Comparison of ENCODE assay signal across 9 mouse cellular contexts in the genomic region with DNA sequence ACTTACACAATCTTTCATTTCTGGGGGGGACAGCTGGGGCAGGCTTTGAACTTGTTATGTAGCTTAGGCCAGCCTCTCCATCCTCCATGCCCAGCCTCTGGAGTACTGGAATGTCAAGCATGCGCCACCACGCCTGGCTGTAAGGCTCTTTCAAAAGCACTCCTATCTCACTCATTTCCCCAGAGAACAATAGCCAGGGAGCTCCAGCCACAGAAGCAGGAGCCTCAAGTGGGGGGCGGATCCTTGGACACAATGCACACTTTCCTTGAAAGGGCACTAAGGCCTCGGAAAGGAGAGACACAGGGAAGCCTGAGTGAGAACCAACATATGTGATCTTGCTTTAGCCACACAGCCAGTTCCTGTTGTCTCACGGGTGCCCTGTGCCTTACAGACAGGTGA.
A peak's percentile ranks its signal among the peaks of the same experiment; 100 is the strongest.
DNase-seq lines count a peak whose midpoint lies in the region; ATAC-seq and TF ChIP-seq lines count a peak whose summit lies in the region.
"Had no signal": no experiment of that assay in that cellular context is flagged by ENCODE, and none has a peak within 500 bp of the region (broad histone marks: within the 10 kb centered on the region; RNA-seq: fewer than 3 reads in every experiment).

No protein-coding gene starts in this region.

- no peak for TF ChIP-seq CTCF in intestine, postnatal 0 days (IDR thresholded peaks at IDR 0.05; ENCODE audit: low read depth)
- TF ChIP-seq CTCF in gastrocnemius, adult 2 months (IDR thresholded peaks at IDR 0.05) = no peak

- no peak overlapping the region; the same call in 1 of the 2 replicates for H3K9ac ChIP-seq in intestine, embryonic 15.5 days
- no peak overlapping the region for H3K9ac ChIP-seq in intestine, postnatal 0 days (ENCODE audit: low read depth, low read length)
- 0 out of 2 replicates have a peak overlapping the region, but pooled peaks have one; percentile 31 for H3K9ac ChIP-seq in neural tube, embryonic 13.5 days

- H3K4me3 ChIP-seq in intestine, embryonic 15.5 days (replicated peaks) = no peak overlapping the region
- H3K4me3 ChIP-seq in intestine, postnatal 0 days (ENCODE audit: low read depth, low read length) = no peak overlapping the region
- no peak overlapping the region for H3K4me3 ChIP-seq in neural tube, embryonic 13.5 days
- H3K4me3 ChIP-seq in gastrocnemius, adult 2 months = no peak overlapping the region

- H3K4me1 ChIP-seq in intestine, embryonic 15.5 days (replicated peaks) = peaks cover 8% of the 10 kb centered on the region; the same call in 1 of the 2 replicates
- no peaks in the 10 kb centered on the region for H3K4me1 ChIP-seq in intestine, postnatal 0 days (replicated peaks; ENCODE audit: control insufficient read depth, insufficient read depth, low read length)
- H3K4me1 ChIP-seq in neural tube, embryonic 13.5 days (replicated peaks) = peaks cover 50% of the 10 kb centered on the region

- no peaks in the 10 kb centered on the region for H3K27me3 ChIP-seq in intestine, embryonic 15.5 days (replicated peaks)
- no peaks in the 10 kb centered on the region for H3K27me3 ChIP-seq in intestine, postnatal 0 days (replicated peaks; ENCODE audit: control insufficient read depth, insufficient read depth, low read length)
- H3K27me3 ChIP-seq in neural tube, embryonic 13.5 days = no peaks in the 10 kb centered on the region; the same call in 1 of the 2 replicates

- peak; percentile 34 for ATAC-seq in intestine, embryonic 15.5 days
- ATAC-seq in intestine, postnatal 0 days = no peak
- no peak for ATAC-seq in neural tube, embryonic 13.5 days (ENCODE audit: low read depth)

- H3K36me3 ChIP-seq in intestine, embryonic 15.5 days = no peaks in the 10 kb centered on the region
- H3K36me3 ChIP-seq in intestine, postnatal 0 days (ENCODE audit: control insufficient read depth, insufficient read depth) = no peaks in the 10 kb centered on the region
- H3K36me3 ChIP-seq in neural tube, embryonic 13.5 days = no peaks in the 10 kb centered on the region

- no peak overlapping the region for H3K4me2 ChIP-seq in intestine, embryonic 15.5 days (replicated peaks)
- no peak overlapping the region for H3K4me2 ChIP-seq in intestine, postnatal 0 days (replicated peaks; ENCODE audit: low read depth)
- no peak overlapping the region for H3K4me2 ChIP-seq in neural tube, embryonic 13.5 days

- no peaks in the 10 kb centered on the region for H3K9me3 ChIP-seq in intestine, embryonic 15.5 days
- H3K9me3 ChIP-seq in intestine, postnatal 0 days (ENCODE audit: control insufficient read depth) = no peaks in the 10 kb centered on the region
- H3K9me3 ChIP-seq in neural tube, embryonic 13.5 days = no peaks in the 10 kb centered on the region

- intact Hi-C loops in gastrocnemius, adult 2 months (cut with DNase I) = no loop called here

- DNase-seq in forelimb bud, embryonic 11.5 days (ENCODE audit: low read depth, low spot score) = peak; percentile 20
- peak; percentile 9 to 30 for DNase-seq in kidney, postnatal 36 days
- no peak for DNase-seq in testis, postnatal 14 days (ENCODE audit: low spot score)
- DNase-seq in thymus, postnatal 25 days = no peak
- DNase-seq in gastrocnemius, adult 2 months = no peak

- WGBS in intestine, embryonic 15.5 days = 12% methylated on average over 5 of the region's 5 CpGs
- WGBS in intestine, postnatal 0 days = 16% methylated on average over 5 of the region's 5 CpGs
- WGBS in neural tube, embryonic 13.5 days = 4% methylated on average over 5 of the region's 5 CpGs

- no peak overlapping the region for H3K27ac ChIP-seq in intestine, embryonic 15.5 days
- H3K27ac ChIP-seq in intestine, postnatal 0 days (ENCODE audit: low read depth, low read length) = no peak overlapping the region
- H3K27ac ChIP-seq in neural tube, embryonic 13.5 days (replicated peaks) = peak overlapping the region; percentile 73; the same call in 1 of the 2 replicates
- H3K27ac ChIP-seq in gastrocnemius, adult 2 months = no peak overlapping the region
- H3K27ac ChIP-seq: macrophage had no signal

Comparison
In these comparisons a context has a peak if more than half of its experiments do, and no peak if none do; other contexts are left out.
1. DNase-seq: peak in forelimb bud, embryonic 11.5 days (single experiment) and kidney, postnatal 36 days (2 of 2); none in testis, postnatal 14 days (single experiment), thymus, postnatal 25 days (single experiment) and gastrocnemius, adult 2 months (single experiment).